Mouse (Mus musculus) intestine, embryonic 15.5 days (tissue): ENCODE data around the gene Syndig1. TPM values are rescaled to one million over a fixed set of nuclear protein-coding genes. Genes with fewer than 3 reads are reported as not detected.

Source experiments
- ATAC-seq: fragments of 200-750 bp; cut with Nextera tagmentation; 2 replicates; pipeline ENCODE4 v1.8.0; 2017; ENCODE audit warnings: moderate TSS enrichment, moderate library complexity
- H3K27ac ChIP-seq: fragments of 300-500 bp; sonication (generic); 2 replicates; pipeline ENCODE4 v1.5.1; 2015; ENCODE audit warnings: mild to moderate bottlenecking, inconsistent platforms
- H3K27me3 ChIP-seq: fragments of 300-500 bp; sonication (generic); replicated peaks from 2 replicates; pipeline ENCODE4 v1.6.1; 2015; ENCODE audit warnings: inconsistent platforms
- H3K36me3 ChIP-seq: fragments of 300-500 bp; sonication (generic); 2 replicates; pipeline ENCODE4 v1.6.1; 2015; ENCODE audit warnings: inconsistent platforms
- H3K4me1 ChIP-seq: fragments of 300-500 bp; sonication (generic); replicated peaks from 2 replicates; pipeline ENCODE4 v1.6.1; 2015; ENCODE audit warnings: inconsistent platforms
- H3K4me2 ChIP-seq: fragments of 300-500 bp; sonication (generic); replicated peaks from 2 replicates; pipeline ENCODE4 v1.6.1; 2015; ENCODE audit warnings: mild to moderate bottlenecking, inconsistent platforms
- H3K4me3 ChIP-seq: fragments of 300-500 bp; sonication (generic); replicated peaks from 2 replicates; pipeline ENCODE4 v1.5.1; 2015; ENCODE audit warnings: inconsistent platforms
- H3K9ac ChIP-seq: fragments of 300-500 bp; sonication (generic); 2 replicates; pipeline ENCODE4 v1.6.1; 2015; ENCODE audit warnings: inconsistent platforms
- H3K9me3 ChIP-seq: fragments of 300-500 bp; sonication (generic); 2 replicates; pipeline ENCODE4 v1.6.1; 2016; ENCODE audit warnings: inconsistent platforms
- WGBS: fragments of 180-500 bp; shearing (Covaris S2); methylation state at CpG from one replicate; pipeline ENCODE4 v1.1.7; 2015; 5-methylcytosine and 5-hydroxymethylcytosine counted together
- polyA plus RNA-seq: library from polyadenylated mRNA; unstranded; fragments of >200 nt; fragmentation: Nextera tagmentation; extraction: Ambion mirVana; gene quantifications from 2 replicates; pipeline ENCODE4 v1.2.1, GENCODE M21; 2015

Syndig1 gene
- polyA plus RNA-seq, 1 experiment from 2014 or later = 7.2 TPM

DNA sequence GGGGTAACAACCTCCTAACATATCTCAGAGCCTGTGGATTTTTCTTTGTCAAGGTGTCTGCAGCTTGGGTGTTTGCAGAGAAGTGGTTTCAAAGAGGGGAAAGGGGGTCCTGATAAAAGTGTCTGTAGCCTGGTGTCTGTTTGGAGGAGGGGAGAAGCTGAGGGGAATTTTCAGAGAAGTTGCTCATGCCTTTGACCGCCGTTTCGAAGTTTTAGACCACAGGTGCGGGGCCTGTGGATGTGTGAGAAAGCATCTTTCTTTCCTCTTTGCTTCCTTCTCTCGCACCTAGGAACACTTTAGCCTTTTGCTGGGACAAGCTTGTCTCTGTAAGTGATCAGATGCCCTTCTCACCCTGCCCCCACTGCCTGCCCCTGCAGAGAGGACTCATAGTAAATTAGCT, 3.3 kb downstream of the Syndig1 start:
- no peak overlapping the region for H3K27ac ChIP-seq
- H3K36me3 ChIP-seq = no peaks in the 10 kb centered on the region
- H3K27me3 ChIP-seq = peaks cover 39% of the 10 kb centered on the region
- 16% methylated on average over 5 of the region's 5 CpGs for WGBS
- H3K4me3 ChIP-seq = peak overlapping the region; percentile 48
- H3K9ac ChIP-seq = no peak overlapping the region
- no peak for ATAC-seq
- H3K9me3 ChIP-seq = no peaks in the 10 kb centered on the region
- H3K4me2 ChIP-seq = peak overlapping the region; percentile 91
- peaks cover 17% of the 10 kb centered on the region; the same call in 1 of the 2 replicates for H3K4me1 ChIP-seq

DNA sequence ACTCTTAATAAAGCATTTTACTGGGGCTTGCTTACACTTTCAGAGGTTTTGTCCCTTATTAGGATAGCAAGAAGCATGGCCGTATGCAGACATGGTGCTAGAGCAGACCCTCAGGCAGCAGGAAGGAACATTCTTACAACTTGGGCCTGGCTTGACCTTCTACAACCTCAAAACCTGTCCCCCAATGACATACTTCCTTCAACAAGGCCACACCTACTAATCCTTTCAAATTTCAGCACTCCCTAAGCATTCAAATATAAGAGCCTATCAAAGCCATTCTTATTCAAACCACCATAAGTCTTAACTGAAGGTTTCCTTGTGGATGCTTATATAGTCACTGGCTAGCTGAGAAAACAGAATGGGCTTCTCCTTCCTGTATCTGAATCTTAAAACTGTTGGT, 6.1 kb downstream of the Syndig1 start:
- 91% methylated on average over 1 of the region's 1 CpGs for WGBS
- Histone ChIP-seq H3K9me3 (no peaks in the 10 kb centered on the region), H3K4me3 (no peak overlapping the region), H3K9ac (no peak overlapping the region), H3K36me3 (no peaks in the 10 kb centered on the region), H3K4me1 (peaks cover 15% of the 10 kb centered on the region; the same call in 1 of the 2 replicates), H3K27ac (no peak overlapping the region), H3K4me2 (no peak overlapping the region), H3K27me3 (peaks cover 26% of the 10 kb centered on the region)
- no peak for ATAC-seq

DNA sequence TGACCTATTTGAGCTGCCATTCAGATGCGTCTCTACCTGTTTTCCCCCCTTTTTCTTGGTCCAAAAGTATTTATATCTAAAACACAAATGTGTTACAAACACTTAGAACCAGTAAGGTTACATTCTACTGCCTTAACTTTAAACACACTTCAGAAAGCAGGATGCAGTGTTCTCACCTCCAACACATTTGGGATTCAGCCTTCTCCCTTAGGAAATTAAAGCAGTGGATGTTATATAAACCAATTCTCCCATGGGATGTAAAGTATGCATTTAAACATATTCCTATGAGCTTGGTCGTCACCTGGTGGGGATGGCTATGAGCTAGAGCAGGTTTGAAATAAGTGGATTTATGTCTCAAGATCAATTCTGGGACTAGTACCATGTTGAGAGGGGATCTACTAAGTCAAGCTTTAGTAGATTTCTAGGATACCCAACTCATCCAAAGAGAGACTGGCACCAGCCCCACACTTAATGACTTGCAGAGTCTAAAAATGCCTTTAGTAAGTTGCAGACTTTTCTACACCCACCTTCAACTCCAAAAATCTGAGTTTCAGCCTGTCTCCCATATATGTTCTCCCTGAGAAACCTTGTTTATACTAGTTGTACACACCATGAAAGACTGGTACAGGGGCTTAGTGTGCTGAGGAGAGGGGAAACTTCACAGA, 7.6 kb downstream of the Syndig1 start:
- no peak overlapping the region for H3K27ac ChIP-seq
- H3K27me3 ChIP-seq = peaks cover 11% of the 10 kb centered on the region
- peaks cover 2% of the 10 kb centered on the region; the same call in 1 of the 2 replicates for H3K4me1 ChIP-seq
- H3K4me3 ChIP-seq = no peak overlapping the region
- 86% methylated on average over 2 of the region's 2 CpGs for WGBS
- no peak overlapping the region for H3K9ac ChIP-seq
- H3K9me3 ChIP-seq = no peaks in the 10 kb centered on the region
- H3K36me3 ChIP-seq = no peaks in the 10 kb centered on the region
- ATAC-seq = no peak
- H3K4me2 ChIP-seq = no peak overlapping the region

DNA sequence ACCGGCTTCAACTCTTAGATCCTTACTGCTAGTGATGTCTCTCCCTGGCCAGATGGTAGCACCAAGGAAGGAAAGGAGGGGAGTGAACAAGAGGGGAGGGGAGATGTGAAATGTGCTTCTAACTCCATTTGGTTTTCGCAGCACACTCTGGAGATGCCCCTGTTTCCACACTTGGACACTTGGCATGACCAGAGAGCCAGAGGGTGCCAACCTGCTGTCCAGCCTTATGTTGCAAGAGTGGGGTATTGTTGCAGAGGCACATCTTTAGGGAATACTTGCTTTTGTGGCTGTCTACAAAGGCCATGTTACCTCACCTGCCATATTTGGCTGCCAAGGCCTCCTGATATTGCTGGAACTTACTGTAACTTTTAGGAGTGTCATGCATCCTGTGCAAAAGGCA, 10.7 kb downstream of the Syndig1 start:
- no peak for ATAC-seq
- no peaks in the 10 kb centered on the region for H3K27me3 ChIP-seq
- no peaks in the 10 kb centered on the region for H3K9me3 ChIP-seq
- no peaks in the 10 kb centered on the region for H3K4me1 ChIP-seq
- H3K4me3 ChIP-seq = no peak overlapping the region
- H3K9ac ChIP-seq = no peak overlapping the region
- H3K27ac ChIP-seq = no peak overlapping the region
- no peaks in the 10 kb centered on the region for H3K36me3 ChIP-seq
- WGBS = 74% methylated on average over 2 of the region's 2 CpGs
- H3K4me2 ChIP-seq = no peak overlapping the region

DNA sequence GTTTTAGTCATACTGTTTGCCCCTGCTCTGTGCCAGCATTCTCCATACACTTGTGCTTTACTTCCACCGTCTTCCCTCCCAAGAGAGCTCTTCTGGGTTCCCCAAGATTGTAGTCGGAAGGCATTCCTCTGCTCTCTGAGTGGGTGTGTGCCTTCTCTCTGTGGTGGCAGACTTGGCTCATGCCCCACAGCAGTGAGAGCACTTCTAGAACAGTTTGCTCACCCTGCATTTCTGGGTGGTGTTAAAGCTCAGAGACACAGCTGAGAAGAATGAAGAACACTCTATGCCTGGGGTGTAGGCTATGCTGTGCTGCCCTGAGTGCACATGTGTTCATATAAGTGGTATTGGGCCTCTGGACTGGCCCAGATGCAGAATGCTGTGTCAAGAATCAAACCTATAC, 15.6 kb downstream of the Syndig1 start:
- WGBS = 73% methylated on average over 2 of the region's 2 CpGs
- ATAC-seq = no peak

GRCm38 (mm10) chr2:149848778-149849177, 19.8 kb downstream of the Syndig1 start:
- no peak overlapping the region for H3K9ac ChIP-seq
- no peak overlapping the region for H3K4me2 ChIP-seq
- 54% methylated on average over 4 of the region's 4 CpGs for whole genome bisulfite sequencing
- no peaks in the 10 kb centered on the region for H3K27me3 ChIP-seq
- no peaks in the 10 kb centered on the region for H3K36me3 ChIP-seq
- ATAC-seq = no peak
- H3K27ac ChIP-seq = no peak overlapping the region
- H3K4me3 ChIP-seq = no peak overlapping the region
- H3K9me3 ChIP-seq = no peaks in the 10 kb centered on the region
- no peaks in the 10 kb centered on the region for H3K4me1 ChIP-seq

More for the DNA sequence above, 15.6 kb downstream of the Syndig1 start:
- Histone ChIP-seq H3K4me2 (no peak overlapping the region), H3K4me1 (no peaks in the 10 kb centered on the region), H3K9ac (no peak overlapping the region), H3K27me3 (no peaks in the 10 kb centered on the region), H3K36me3 (no peaks in the 10 kb centered on the region), H3K4me3 (no peak overlapping the region), H3K9me3 (no peaks in the 10 kb centered on the region), H3K27ac (no peak overlapping the region)

DNA sequence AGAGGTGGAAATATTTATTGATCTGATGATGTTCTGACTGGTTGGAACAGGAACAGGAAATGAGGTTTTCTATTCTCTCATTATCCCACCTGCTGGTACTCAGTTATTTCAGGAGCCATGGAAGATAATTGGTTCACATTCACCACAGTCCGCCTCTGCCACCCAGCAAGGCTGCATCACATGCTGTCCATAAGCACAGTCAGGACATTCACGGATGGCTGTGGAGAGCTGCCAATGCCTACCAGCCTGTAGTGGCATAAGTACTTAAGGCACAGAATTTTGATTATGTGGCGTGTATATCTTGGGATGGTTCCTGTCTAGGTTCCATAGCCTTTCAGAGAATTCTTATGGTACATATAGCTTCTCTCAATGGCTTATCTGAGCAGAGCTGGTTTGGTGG, 32.0 kb downstream of the Syndig1 start:
- no peak overlapping the region for H3K9ac ChIP-seq
- no peak for ATAC-seq
- no peak overlapping the region for H3K4me3 ChIP-seq
- no peaks in the 10 kb centered on the region for H3K36me3 ChIP-seq
- no peaks in the 10 kb centered on the region for H3K27me3 ChIP-seq
- no peak overlapping the region for H3K27ac ChIP-seq
- no peak overlapping the region for H3K4me2 ChIP-seq
- no peaks in the 10 kb centered on the region for H3K4me1 ChIP-seq
- H3K9me3 ChIP-seq = no peaks in the 10 kb centered on the region
- 94% methylated on average over 3 of the region's 3 CpGs for WGBS

DNA sequence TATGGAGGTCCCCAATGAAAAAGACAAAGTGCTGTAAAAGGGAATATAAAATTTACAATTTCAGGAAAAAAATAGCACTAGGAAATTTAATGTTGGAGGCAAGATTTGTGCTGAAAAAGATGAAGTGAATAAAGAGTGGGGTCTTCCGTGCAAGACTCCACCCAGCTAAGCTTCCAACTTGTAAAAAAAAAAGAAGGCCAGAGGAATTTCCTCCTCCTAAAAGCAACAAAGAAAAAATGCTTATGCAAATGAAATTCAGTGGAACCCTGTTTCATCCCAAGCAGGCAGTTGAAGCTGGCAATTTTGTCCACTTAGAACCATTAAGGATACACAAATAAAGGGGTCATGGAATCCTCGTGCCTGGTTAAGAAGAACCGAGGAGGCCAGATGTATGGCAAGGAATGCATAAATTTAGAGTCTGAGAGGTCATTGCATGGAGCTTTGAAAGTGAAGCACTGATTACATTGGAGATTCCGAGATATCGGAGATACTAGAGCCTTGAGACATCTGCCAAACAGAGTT, 37.0 kb downstream of the Syndig1 start:
- Histone ChIP-seq H3K9ac (no peak overlapping the region), H3K4me2 (no peak overlapping the region), H3K36me3 (no peaks in the 10 kb centered on the region), H3K4me3 (no peak overlapping the region), H3K27ac (no peak overlapping the region), H3K9me3 (no peaks in the 10 kb centered on the region), H3K4me1 (no peaks in the 10 kb centered on the region), H3K27me3 (no peaks in the 10 kb centered on the region)
- WGBS = 53% methylated on average over 5 of the region's 5 CpGs
- no peak for ATAC-seq

DNA sequence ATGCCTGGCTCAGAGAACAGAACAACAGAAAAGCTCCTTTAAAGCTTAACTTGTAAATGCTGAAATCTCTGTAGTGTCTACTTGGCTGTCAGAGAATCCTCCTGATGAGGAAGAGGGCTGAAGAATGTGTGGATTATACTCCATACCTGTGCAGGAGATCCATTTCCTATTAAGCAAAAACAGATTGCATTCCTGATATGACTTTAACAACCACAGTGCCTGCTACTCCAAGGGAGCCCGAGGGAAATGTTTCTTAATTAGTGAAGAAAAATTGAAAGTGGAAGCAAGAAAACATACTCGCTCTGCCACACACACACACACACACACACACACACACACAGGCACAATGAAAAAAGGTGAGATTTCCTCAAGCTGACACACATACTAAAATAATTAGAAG, 41.5 kb downstream of the Syndig1 start:
- no peak for ATAC-seq
- whole genome bisulfite sequencing = 70% methylated on average over 2 of the region's 2 CpGs
- H3K36me3 ChIP-seq = no peaks in the 10 kb centered on the region
- H3K9ac ChIP-seq = no peak overlapping the region
- no peak overlapping the region for H3K4me2 ChIP-seq
- no peaks in the 10 kb centered on the region for H3K27me3 ChIP-seq
- H3K27ac ChIP-seq = no peak overlapping the region
- H3K4me3 ChIP-seq = no peak overlapping the region
- H3K4me1 ChIP-seq = no peaks in the 10 kb centered on the region
- H3K9me3 ChIP-seq = no peaks in the 10 kb centered on the region

- WGBS = 86% methylated on average over 4 of the region's 4 CpGs
- H3K9ac ChIP-seq = no peak overlapping the region
- no peaks in the 10 kb centered on the region for H3K36me3 ChIP-seq
- H3K9me3 ChIP-seq = no peaks in the 10 kb centered on the region
- H3K4me3 ChIP-seq = no peak overlapping the region
- H3K27me3 ChIP-seq = no peaks in the 10 kb centered on the region
- H3K27ac ChIP-seq = no peak overlapping the region
- no peaks in the 10 kb centered on the region for H3K4me1 ChIP-seq
- no peak for ATAC-seq
- no peak overlapping the region for H3K4me2 ChIP-seq
Measured at GRCm38 (mm10) chr2:149872496-149872895, 43.5 kb downstream of the Syndig1 start.

GRCm38 (mm10) chr2:149873346-149873745, 44.3 kb downstream of the Syndig1 start:
- Histone ChIP-seq H3K9me3 (no peaks in the 10 kb centered on the region), H3K27ac (no peak overlapping the region), H3K36me3 (no peaks in the 10 kb centered on the region), H3K4me3 (no peak overlapping the region), H3K9ac (no peak overlapping the region), H3K4me2 (no peak overlapping the region), H3K27me3 (no peaks in the 10 kb centered on the region), H3K4me1 (no peaks in the 10 kb centered on the region)
- no peak for ATAC-seq
- 84% methylated on average over 3 of the region's 3 CpGs for WGBS

- Histone ChIP-seq H3K4me3 (no peak overlapping the region), H3K9me3 (no peaks in the 10 kb centered on the region), H3K27me3 (no peaks in the 10 kb centered on the region), H3K4me2 (no peak overlapping the region), H3K9ac (no peak overlapping the region), H3K27ac (no peak overlapping the region), H3K4me1 (no peaks in the 10 kb centered on the region), H3K36me3 (no peaks in the 10 kb centered on the region)
- ATAC-seq = no peak
- 53% methylated on average over 2 of the region's 2 CpGs for WGBS
Measured at GRCm38 (mm10) chr2:149877954-149878353, 48.9 kb downstream of the Syndig1 start.

GRCm38 (mm10) chr2:149887634-149888033, 58.6 kb downstream of the Syndig1 start:
- no peak for ATAC-seq
- Histone ChIP-seq H3K4me3 (no peak overlapping the region), H3K9me3 (no peaks in the 10 kb centered on the region), H3K4me2 (no peak overlapping the region), H3K4me1 (no peaks in the 10 kb centered on the region), H3K9ac (no peak overlapping the region), H3K27ac (no peak overlapping the region), H3K27me3 (no peaks in the 10 kb centered on the region), H3K36me3 (no peaks in the 10 kb centered on the region)
